Mouse (Mus musculus) midbrain, embryonic 16.5 days (tissue): ENCODE data around the gene Znhit1. TPM values are rescaled to one million over a fixed set of nuclear protein-coding genes. Genes with fewer than 3 reads are reported as not detected.
A peak's percentile ranks its signal among the peaks of the same experiment; 100 is the strongest.
"Not testable (repeated sequence)": the region's sequence is repeated elsewhere in the genome, so short reads cannot be mapped to it uniquely, and the experiment has no call there.

Source experiments
- ATAC-seq: fragments of 200-750 bp; cut with Nextera tagmentation; 2 replicates; pipeline ENCODE4 v1.8.0; 2017; ENCODE audit warnings: moderate TSS enrichment
- H3K27ac ChIP-seq: fragments of 300-500 bp; sonication (generic); 2 replicates; pipeline ENCODE4 v1.5.1; 2014; ENCODE audit warnings: mild to moderate bottlenecking, low read length, mixed read lengths
- H3K27me3 ChIP-seq: fragments of 300-500 bp; sonication (generic); 2 replicates; pipeline ENCODE4 v1.6.1; 2014; ENCODE audit warnings: low read depth, low read length, mixed read lengths; ENCODE audit not compliant: control insufficient read depth, insufficient read depth
- H3K36me3 ChIP-seq: fragments of 300-500 bp; sonication (generic); 2 replicates; pipeline ENCODE4 v1.6.1; 2014; ENCODE audit warnings: mild to moderate bottlenecking, low read length, moderate library complexity, mixed read lengths; ENCODE audit not compliant: control insufficient read depth, insufficient read depth
- H3K4me1 ChIP-seq: fragments of 300-500 bp; sonication (generic); 2 replicates; pipeline ENCODE4 v1.6.1; 2014; ENCODE audit warnings: mild to moderate bottlenecking, low read length, mixed read lengths; ENCODE audit not compliant: control insufficient read depth, insufficient read depth
- H3K4me2 ChIP-seq: fragments of 300-500 bp; sonication (generic); 2 replicates; pipeline ENCODE4 v1.6.1; 2014; ENCODE audit warnings: mild to moderate bottlenecking, low read length, mixed read lengths
- H3K4me3 ChIP-seq: fragments of 300-500 bp; sonication (generic); 2 replicates; pipeline ENCODE4 v1.5.1; 2014; ENCODE audit warnings: low read depth, mild to moderate bottlenecking, low read length, moderate library complexity, mixed read lengths
- H3K9ac ChIP-seq: fragments of 300-500 bp; sonication (generic); 2 replicates; pipeline ENCODE4 v1.6.1; 2014; ENCODE audit warnings: low read depth, low read length, mixed read lengths
- H3K9me3 ChIP-seq: fragments of 300-500 bp; sonication (generic); replicated peaks from 2 replicates; pipeline ENCODE4 v1.6.1; 2014; ENCODE audit warnings: mild to moderate bottlenecking, low read length, mixed read lengths; ENCODE audit not compliant: control insufficient read depth, poor library complexity, severe bottlenecking
- WGBS: fragments of 180-500 bp; shearing (Covaris S2); extraction: QIAGEN DNeasy Blood & Tissue Kit; methylation state at CpG from one replicate; pipeline ENCODE4 v1.1.7; 2014; 5-methylcytosine and 5-hydroxymethylcytosine counted together
- polyA plus RNA-seq: library from polyadenylated mRNA; unstranded; fragments of >200 nt; fragmentation: Nextera tagmentation; extraction: Ambion mirVana; gene quantifications from 2 replicates; pipeline ENCODE4 v1.2.1, GENCODE M21; 2015

Gene Znhit1
- polyA plus RNA-seq, 1 experiment from 2014 or later, result 144 TPM

GRCm38 (mm10) chr5:136952153-136952552 is 35.7 kb downstream of the Znhit1 start:
- Histone ChIP-seq H3K27ac (no peak overlapping the region), H3K27me3 (no peaks in the 10 kb centered on the region; the same call in 1 of the 2 replicates), H3K4me2 (no peak overlapping the region), H3K9me3 (no peaks in the 10 kb centered on the region), H3K4me3 (no peak overlapping the region), H3K4me1 (peaks cover 20% of the 10 kb centered on the region), H3K36me3 (no peaks in the 10 kb centered on the region; the same call in 1 of the 2 replicates), H3K9ac (no peak overlapping the region)
- 77% methylated on average over 4 of the region's 4 CpGs for WGBS
- no peak for ATAC-seq

GRCm38 (mm10) chr5:136950521-136950920 is 37.3 kb downstream of the Znhit1 start:
- no peak for ATAC-seq
- H3K4me3 ChIP-seq, result no peak overlapping the region
- H3K4me1 ChIP-seq, result peaks cover 17% of the 10 kb centered on the region
- H3K36me3 ChIP-seq, result no peaks in the 10 kb centered on the region
- H3K9me3 ChIP-seq, result no peaks in the 10 kb centered on the region
- H3K9ac ChIP-seq, result no peak overlapping the region
- H3K4me2 ChIP-seq, result no peak overlapping the region
- WGBS, result 90% methylated on average over 6 of the region's 6 CpGs
- H3K27ac ChIP-seq, result no peak overlapping the region
- no peaks in the 10 kb centered on the region; the same call in 1 of the 2 replicates for H3K27me3 ChIP-seq

- H3K4me1 ChIP-seq, H3K36me3 ChIP-seq, H3K9ac ChIP-seq, H3K9me3 ChIP-seq, H3K4me3 ChIP-seq, H3K27ac ChIP-seq, H3K27me3 ChIP-seq, H3K4me2 ChIP-seq, ATAC-seq: not testable (repeated sequence)
- 83% methylated on average over 14 of the region's 14 CpGs for WGBS
Measured at GRCm38 (mm10) chr5:136949551-136950336, 38.1 kb downstream of the Znhit1 start.

GRCm38 (mm10) chr5:136947874-136948273 is 39.9 kb downstream of the Znhit1 start:
- no peak for ATAC-seq
- no peaks in the 10 kb centered on the region; the same call in 1 of the 2 replicates for H3K27me3 ChIP-seq
- no peak overlapping the region for H3K4me3 ChIP-seq
- no peaks in the 10 kb centered on the region for H3K9me3 ChIP-seq
- H3K4me1 ChIP-seq, result no peaks in the 10 kb centered on the region
- no peak overlapping the region for H3K9ac ChIP-seq
- H3K27ac ChIP-seq, result no peak overlapping the region
- H3K4me2 ChIP-seq, result no peak overlapping the region
- H3K36me3 ChIP-seq, result no peaks in the 10 kb centered on the region

GRCm38 (mm10) chr5:136945084-136945483 is 42.7 kb downstream of the Znhit1 start:
- Histone ChIP-seq H3K9me3 (no peaks in the 10 kb centered on the region), H3K9ac (no peak overlapping the region), H3K36me3 (no peaks in the 10 kb centered on the region), H3K27me3 (no peaks in the 10 kb centered on the region), H3K4me2 (no peak overlapping the region), H3K4me3 (no peak overlapping the region), H3K4me1 (no peaks in the 10 kb centered on the region), H3K27ac (no peak overlapping the region)
- ATAC-seq, result no peak
- WGBS, result 87% methylated on average over 12 of the region's 12 CpGs

DNA sequence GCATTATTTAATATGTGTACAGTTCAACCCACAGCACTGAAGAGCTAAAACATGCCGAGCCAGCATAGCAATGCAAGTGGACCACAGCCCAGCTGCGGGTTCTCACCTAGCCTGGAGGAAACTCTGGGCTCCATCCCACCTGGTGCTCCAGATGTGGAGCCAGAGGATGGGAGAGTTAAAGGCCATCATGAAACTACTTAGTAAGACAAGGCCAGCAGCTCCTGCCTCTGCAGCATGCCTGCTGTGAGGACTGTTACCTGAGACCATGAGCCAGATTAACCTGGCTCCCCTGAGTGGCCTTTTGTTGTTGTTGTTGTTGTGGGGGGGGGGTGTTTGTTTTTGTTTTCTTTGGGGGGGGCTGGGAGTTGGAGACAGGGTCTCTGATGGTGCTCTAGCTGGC is 44.4 kb downstream of the Znhit1 start:
- Histone ChIP-seq H3K4me1 (no peaks in the 10 kb centered on the region), H3K27ac (peak overlapping the region; percentile 40; the same call in 1 of the 2 replicates), H3K9ac (no peak overlapping the region), H3K9me3 (no peaks in the 10 kb centered on the region), H3K27me3 (no peaks in the 10 kb centered on the region), H3K36me3 (no peaks in the 10 kb centered on the region), H3K4me2 (no peak overlapping the region), H3K4me3 (no peak overlapping the region)
- ATAC-seq, result no peak
- WGBS, result 83% methylated on average over 2 of the region's 2 CpGs

- Histone ChIP-seq H3K27ac (no peak overlapping the region; the same call in 1 of the 2 replicates), H3K27me3 (no peaks in the 10 kb centered on the region)
- WGBS, result 75% methylated on average over 3 of the region's 3 CpGs
Measured at GRCm38 (mm10) chr5:136942781-136943180, 45.0 kb downstream of the Znhit1 start.

GRCm38 (mm10) chr5:136940845-136941560 is 46.8 kb downstream of the Znhit1 start:
- H3K4me2 ChIP-seq, result no peak overlapping the region
- H3K9me3 ChIP-seq, result no peaks in the 10 kb centered on the region
- no peaks in the 10 kb centered on the region for H3K4me1 ChIP-seq
- no peak overlapping the region for H3K9ac ChIP-seq
- 88% methylated on average over 12 of the region's 12 CpGs for WGBS
- H3K4me3 ChIP-seq, result no peak overlapping the region
- H3K27me3 ChIP-seq, result no peaks in the 10 kb centered on the region
- no peak overlapping the region for H3K27ac ChIP-seq
- H3K36me3 ChIP-seq, result no peaks in the 10 kb centered on the region
- ATAC-seq, result no peak

More at GRCm38 (mm10) chr5:136942781-136943180, 45.0 kb downstream of the Znhit1 start:
- no peak overlapping the region for H3K4me3 ChIP-seq
- no peaks in the 10 kb centered on the region for H3K36me3 ChIP-seq
- no peak overlapping the region for H3K9ac ChIP-seq
- no peaks in the 10 kb centered on the region for H3K4me1 ChIP-seq
- no peak for ATAC-seq
- H3K4me2 ChIP-seq, result no peak overlapping the region
- no peaks in the 10 kb centered on the region for H3K9me3 ChIP-seq

GRCm38 (mm10) chr5:136940029-136940428 is 47.8 kb downstream of the Znhit1 start:
- not testable (repeated sequence) for H3K27me3 ChIP-seq, H3K4me2 ChIP-seq, H3K4me1 ChIP-seq, H3K27ac ChIP-seq, H3K36me3 ChIP-seq, ATAC-seq, H3K9ac ChIP-seq, H3K4me3 ChIP-seq, H3K9me3 ChIP-seq
- WGBS, result 88% methylated on average over 6 of the region's 6 CpGs
